Mouse (Mus musculus): ENCODE results near the gene Alg13.

The Alg13 gene

GRCm38 (mm10) chrX:144317548-144318163, at the start of gene Alg13:
Alg13 (plus strand) TSS chrX:144317804.
- DNase-seq (ENCODE audit: low spot score in 2 of 2): peak; percentile 72 to 74

- DNase-seq (ENCODE audit: low spot score in 2 of 2): no peak
These were observed 49.0 kb upstream of the Alg13 start for GRCm38 (mm10) chrX:144268606-144269005.

DNA sequence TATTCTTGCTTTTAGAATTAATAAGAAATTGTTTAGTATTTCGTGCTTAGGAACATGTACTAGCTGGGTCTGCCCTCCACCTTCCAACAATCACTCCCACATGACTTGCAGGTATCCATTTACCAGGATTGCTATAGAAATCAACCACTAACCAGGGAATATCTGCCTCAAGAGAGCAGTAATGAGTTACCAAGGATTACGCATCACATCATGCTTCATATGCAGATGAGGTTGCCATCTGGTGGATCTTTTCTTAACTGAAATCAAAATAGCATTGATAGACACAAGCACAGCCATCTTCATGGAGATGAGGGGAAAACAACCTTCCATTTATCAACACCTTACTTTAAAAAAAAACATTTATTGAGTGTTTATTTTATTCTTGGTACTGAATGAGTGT, 16.1 kb upstream of the Alg13 start:
- DNase-seq (ENCODE audit: low spot score in 2 of 2): no peak

- DNase-seq (ENCODE audit: low spot score in 2 of 2): no peak
These were observed 11.9 kb upstream of the Alg13 start for GRCm38 (mm10) chrX:144305659-144306058.

DNA sequence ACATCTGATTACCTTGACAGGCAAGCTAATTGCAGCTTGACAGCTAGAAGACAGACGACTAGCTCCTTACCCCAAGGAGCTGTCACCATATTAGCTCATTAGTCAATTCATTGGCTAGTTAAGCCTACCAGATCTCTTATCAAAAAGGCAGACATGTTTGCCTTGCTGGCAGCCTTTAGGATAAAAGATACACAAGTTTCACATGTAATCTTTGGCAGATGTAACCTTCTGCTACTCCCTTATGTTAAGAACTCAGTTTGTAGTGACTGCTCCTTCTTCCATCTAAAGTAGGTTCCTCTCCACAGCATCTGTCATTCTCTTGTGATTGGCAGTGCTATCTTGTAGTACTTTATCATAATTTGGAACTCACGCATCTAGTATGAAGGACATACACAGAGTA, 3.6 kb upstream of the Alg13 start:
- no peak for DNase-seq (ENCODE audit: low spot score in 2 of 2)

GRCm38 (mm10) chrX:144315028-144315427, 2.6 kb upstream of the Alg13 start:
- DNase-seq (ENCODE audit: low spot score in 2 of 2): no peak

DNA sequence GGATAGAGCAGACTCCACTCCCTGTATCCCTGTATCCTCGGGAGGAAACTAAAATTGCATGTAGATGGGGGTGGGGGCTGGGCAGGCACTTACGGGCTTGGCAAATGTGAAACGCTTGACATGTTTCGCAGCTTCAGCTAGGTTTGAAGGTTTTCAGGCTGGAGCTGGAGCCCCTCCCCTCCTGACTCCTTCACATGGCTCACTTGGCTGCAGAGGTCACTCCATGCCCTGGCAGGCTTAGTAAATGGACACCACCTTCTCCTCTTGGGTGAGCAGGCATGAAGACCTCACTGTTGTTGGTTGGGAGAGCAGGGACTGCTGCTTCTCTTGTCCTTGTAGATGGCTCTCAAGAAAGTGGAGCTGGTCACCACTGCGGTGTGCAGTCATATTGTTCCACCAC, 1.6 kb upstream of the Alg13 start:
- no peak for DNase-seq (ENCODE audit: low spot score in 2 of 2)

- peak in 1 of 2 experiments; percentile 1 for DNase-seq (ENCODE audit: low spot score in 2 of 2)
These were observed 768 bp downstream of the Alg13 start for GRCm38 (mm10) chrX:144318164-144318979.

DNA sequence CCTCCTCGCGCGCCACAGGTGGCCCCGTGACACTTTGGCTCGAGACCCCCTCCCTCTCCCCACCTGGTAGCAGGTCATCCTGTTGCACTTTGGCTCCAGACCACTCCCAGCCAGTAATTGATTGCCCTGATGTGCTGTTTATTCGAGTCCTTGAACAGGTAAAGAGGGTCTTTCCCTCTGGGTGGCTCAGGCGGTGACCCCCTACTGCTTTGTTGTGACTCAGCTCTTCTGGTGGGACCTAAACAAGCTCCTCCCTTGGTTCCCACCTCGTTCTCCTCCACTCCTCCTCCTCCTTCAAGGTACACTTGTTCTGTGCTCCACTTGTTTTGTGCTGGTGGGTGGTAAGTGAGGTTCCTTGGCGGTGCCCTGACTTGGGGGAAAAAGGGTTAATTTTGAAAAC, 1.8 kb downstream of the Alg13 start:
- no peak for DNase-seq (ENCODE audit: low spot score in 2 of 2)

GRCm38 (mm10) chrX:144325375-144325774, 7.8 kb downstream of the Alg13 start:
- DNase-seq (ENCODE audit: low spot score in 2 of 2): no peak

DNA sequence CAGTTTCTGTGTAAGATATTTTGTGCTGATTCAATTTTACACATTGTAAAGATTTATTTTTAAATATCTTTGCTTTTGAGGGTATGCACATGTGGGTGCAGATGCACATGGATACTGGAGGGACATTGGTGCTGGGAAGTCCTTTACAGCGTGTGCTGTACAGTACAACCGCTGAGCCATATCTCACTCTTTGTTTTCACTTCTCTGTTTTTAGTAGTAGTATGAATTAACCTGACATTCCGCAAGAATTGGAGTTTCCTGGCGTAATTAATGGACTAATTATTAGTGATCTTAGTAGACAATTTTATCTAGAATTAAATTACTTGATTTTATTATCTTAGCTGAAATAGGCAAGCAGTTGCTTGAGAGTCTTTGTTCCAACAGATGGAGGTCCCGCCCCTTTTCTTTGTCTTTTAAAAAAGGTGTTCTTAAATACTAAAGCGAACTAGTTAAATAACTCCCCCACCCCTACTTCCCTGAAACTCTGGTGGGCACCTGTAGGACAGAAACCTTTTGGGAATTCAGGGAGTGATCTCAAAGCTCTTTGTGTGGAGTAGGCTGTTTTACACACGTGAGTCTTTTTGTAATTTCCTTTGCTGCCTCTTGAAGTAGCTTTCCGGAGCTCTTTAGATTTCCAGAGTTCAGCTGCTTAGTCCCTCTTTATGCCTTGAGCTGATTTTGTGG, 17.9 kb downstream of the Alg13 start:
- no peak for DNase-seq (ENCODE audit: low spot score in 2 of 2)

DNA sequence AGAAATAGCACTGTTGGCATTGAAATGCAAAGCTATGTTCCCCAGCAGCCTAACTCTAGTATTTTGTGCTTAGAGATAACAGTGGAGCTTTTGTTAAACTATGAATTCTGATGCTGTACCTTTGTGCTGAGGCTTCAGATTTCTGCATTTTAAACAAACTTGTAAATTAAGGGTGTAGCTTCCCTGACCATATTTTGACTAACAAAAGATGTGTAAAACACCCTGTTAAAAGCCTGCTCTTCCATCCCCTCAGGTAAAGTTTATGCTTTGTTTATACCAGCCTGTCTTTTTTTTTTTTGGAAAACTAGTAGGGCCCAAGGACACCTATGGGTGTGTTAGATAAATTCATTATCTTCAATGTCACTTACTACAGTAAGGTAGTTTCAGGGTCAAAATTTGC, 20.3 kb downstream of the Alg13 start:
- DNase-seq (ENCODE audit: low spot score in 2 of 2): no peak

- no peak for DNase-seq (ENCODE audit: low spot score in 2 of 2)
These were observed 20.8 kb downstream of the Alg13 start for GRCm38 (mm10) chrX:144338355-144338754.

- no peak for DNase-seq (ENCODE audit: low spot score in 2 of 2)
These were observed 56.6 kb downstream of the Alg13 start for GRCm38 (mm10) chrX:144374196-144374595.

DNA sequence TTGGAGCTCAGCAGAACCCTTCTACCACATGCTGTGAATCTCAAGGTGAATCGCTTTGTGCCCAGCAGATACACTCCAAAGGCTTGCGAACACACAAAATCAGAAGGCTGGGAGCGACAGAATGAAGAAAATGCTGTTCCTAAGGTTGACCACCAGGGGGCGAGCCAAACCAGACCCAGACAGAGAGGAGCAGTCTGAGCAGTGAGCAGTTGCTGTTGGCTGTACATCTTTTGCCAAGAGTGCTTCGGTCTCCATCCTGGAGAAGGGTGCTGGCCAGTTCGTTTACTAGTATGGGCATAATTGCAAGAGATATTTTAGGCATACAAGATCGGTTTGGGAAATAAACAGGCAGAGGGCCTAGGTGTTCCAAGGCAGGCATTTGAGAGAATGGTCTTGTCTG, 85.9 kb downstream of the Alg13 start:
- DNase-seq (ENCODE audit: low spot score in 2 of 2): peak; percentile 13 to 14

GRCm38 (mm10) chrX:144408036-144408435, 90.4 kb downstream of the Alg13 start:
- no peak for DNase-seq (ENCODE audit: low spot score in 2 of 2)

DNA sequence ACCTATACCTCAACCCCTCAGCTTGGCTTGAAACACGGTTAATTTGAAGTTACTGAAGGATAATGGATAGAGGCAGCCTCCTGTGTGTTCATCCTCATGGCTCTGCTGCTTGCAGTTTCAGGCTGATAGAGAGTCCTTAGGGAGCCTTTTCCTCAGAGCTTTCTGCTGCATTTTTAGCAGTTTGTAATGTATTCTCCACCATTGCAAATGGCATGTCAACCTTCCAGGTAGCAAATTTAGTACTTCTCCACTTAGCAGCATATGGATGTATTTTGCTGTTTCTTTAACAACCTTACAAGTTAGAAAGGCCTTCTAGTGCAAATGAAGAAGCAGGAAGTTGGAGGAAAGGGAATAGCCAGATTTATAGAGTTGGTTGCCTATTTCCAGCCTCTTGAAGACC, 102.7 kb downstream of the Alg13 start:
- DNase-seq (ENCODE audit: low spot score in 2 of 2): no peak

- no peak for DNase-seq (ENCODE audit: low spot score in 2 of 2)
These were observed 103.5 kb downstream of the Alg13 start for GRCm38 (mm10) chrX:144421091-144421490.

DNA sequence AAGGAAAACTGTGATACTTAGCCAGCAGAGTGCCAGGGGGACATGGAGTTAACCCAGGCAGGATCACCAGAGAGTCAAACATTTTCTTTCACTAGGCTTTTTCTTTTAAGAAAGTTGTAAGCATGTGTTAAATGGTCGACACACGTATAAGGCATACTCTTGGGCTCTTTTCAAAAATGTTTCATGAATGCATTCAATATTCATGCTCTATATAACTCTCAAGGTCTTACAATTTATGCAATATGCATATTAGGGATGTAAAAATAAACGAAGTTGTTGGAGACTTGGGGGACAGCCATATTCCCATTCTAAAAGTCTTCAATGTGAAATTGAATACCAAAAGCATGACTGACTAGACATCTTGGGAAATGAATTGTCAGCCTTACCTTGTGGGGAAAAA, 106.2 kb downstream of the Alg13 start:
- no peak for DNase-seq (ENCODE audit: low spot score in 2 of 2)

Measured in right cerebral cortex, postnatal 36 days (tissue).